Mouse (Mus musculus): ENCODE results near the gene Sox4. TPM values are rescaled to one million over a fixed set of nuclear protein-coding genes. Genes with fewer than 3 reads are reported as not detected.

Gene Sox4
- 10 to 100 TPM in 1 of 26 experiments, 1 to 10 TPM in 2, under 1 TPM in 12, not detected in 11; 0.13 to 11.6 (median 0.26) TPM for total RNA-seq (2018; cell fraction: chromatin; rRNA removed)
- total RNA-seq (2018; cell fraction: cytosol; rRNA removed), result 1 to 10 TPM in 11 of 26 experiments, under 1 TPM in 15; 0.11 to 3.5 (median 0.52) TPM
- total RNA-seq (2018; cell fraction: nucleus; rRNA removed), result 1 to 10 TPM in 5 of 26 experiments, under 1 TPM in 19, not detected in 2; 0.06 to 3.1 (median 0.56) TPM
- 0.73 to 3.1 TPM (median 2.3 TPM) in 3 replicates for polyA plus RNA-seq (2018)

GRCm38 (mm10) chr13:28953581-28953991 lies at the start of gene Sox4:
Sox4 (minus strand) TSS chr13:28953713.
- Histone ChIP-seq H3K79me2 (ENCODE audit: inconsistent target) (no peaks in the 10 kb centered on the region), H3K4me3 (ENCODE audit: inconsistent target) (peak within 1 kb of the TSS; percentile 39), H3K36me3 (ENCODE audit: inconsistent target) (no peaks in the 10 kb centered on the region), H3K27ac (no peak within 1 kb of the TSS)
- 0% methylated on average over 19 of the region's 19 CpGs for WGBS (ENCODE audit: missing documents)

- Histone ChIP-seq H3K79me2 (ENCODE audit: inconsistent target) (no peaks in the 10 kb centered on the region), H3K27ac (no peak overlapping the region), H3K4me3 (ENCODE audit: inconsistent target) (no peak overlapping the region), H3K36me3 (ENCODE audit: inconsistent target) (no peaks in the 10 kb centered on the region)
- WGBS (ENCODE audit: missing documents), result 78% methylated on average over 7 of the region's 7 CpGs
These were observed 38.6 kb upstream of the Sox4 start for GRCm38 (mm10) chr13:28991899-28992664.

GRCm38 (mm10) chr13:28988751-28989703 lies 35.5 kb upstream of the Sox4 start:
- no peak overlapping the region for H3K27ac ChIP-seq
- no peaks in the 10 kb centered on the region for H3K79me2 ChIP-seq (ENCODE audit: inconsistent target)
- 59% methylated on average over 16 of the region's 16 CpGs for WGBS (ENCODE audit: missing documents)
- no peak overlapping the region for H3K4me3 ChIP-seq (ENCODE audit: inconsistent target)
- no peaks in the 10 kb centered on the region for H3K36me3 ChIP-seq (ENCODE audit: inconsistent target)

DNA sequence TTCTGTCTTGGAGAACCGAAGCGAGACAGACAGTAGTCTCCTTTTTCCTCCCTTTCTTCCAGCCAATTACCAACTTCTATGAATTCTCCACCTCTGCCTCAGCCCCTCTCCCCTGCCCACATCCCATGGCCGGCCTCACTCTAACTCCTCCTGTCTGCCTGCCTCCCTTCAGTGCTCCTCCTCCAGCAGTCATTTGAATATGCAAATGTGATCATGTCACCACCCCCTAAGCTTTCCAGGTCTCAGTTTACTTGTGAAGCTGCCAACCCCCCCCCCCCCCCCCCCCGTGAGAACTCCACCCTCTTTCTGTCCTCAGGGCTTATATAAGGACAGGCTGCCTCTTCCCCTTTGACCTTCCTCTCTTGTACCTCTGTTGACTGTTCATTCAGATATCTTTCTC lies 27.2 kb upstream of the Sox4 start:
- Histone ChIP-seq H3K27ac (no peak overlapping the region), H3K4me3 (ENCODE audit: inconsistent target) (no peak overlapping the region), H3K79me2 (ENCODE audit: inconsistent target) (no peaks in the 10 kb centered on the region), H3K36me3 (ENCODE audit: inconsistent target) (no peaks in the 10 kb centered on the region)
- WGBS (ENCODE audit: missing documents), result 88% methylated on average over 3 of the region's 4 CpGs

- no peaks in the 10 kb centered on the region for H3K36me3 ChIP-seq (ENCODE audit: inconsistent target)
- 95% methylated on average over 4 of the region's 4 CpGs for WGBS (ENCODE audit: missing documents)
- H3K79me2 ChIP-seq (ENCODE audit: inconsistent target), result no peaks in the 10 kb centered on the region
- H3K4me3 ChIP-seq (ENCODE audit: inconsistent target), result no peak overlapping the region
- H3K27ac ChIP-seq, result no peak overlapping the region
These were observed 21.5 kb upstream of the Sox4 start for GRCm38 (mm10) chr13:28975011-28975410.

- Histone ChIP-seq H3K79me2 (ENCODE audit: inconsistent target) (no peaks in the 10 kb centered on the region), H3K36me3 (ENCODE audit: inconsistent target) (no peaks in the 10 kb centered on the region), H3K27ac (no peak overlapping the region), H3K4me3 (ENCODE audit: inconsistent target) (no peak overlapping the region)
- 87% methylated on average over 5 of the region's 5 CpGs for WGBS (ENCODE audit: missing documents)
These were observed 21.1 kb upstream of the Sox4 start for GRCm38 (mm10) chr13:28974597-28974996.

GRCm38 (mm10) chr13:28960916-28961315 lies 7.4 kb upstream of the Sox4 start:
- Histone ChIP-seq H3K79me2 (ENCODE audit: inconsistent target) (no peaks in the 10 kb centered on the region), H3K27ac (no peak overlapping the region), H3K4me3 (ENCODE audit: inconsistent target) (no peak overlapping the region), H3K36me3 (ENCODE audit: inconsistent target) (no peaks in the 10 kb centered on the region)
- WGBS (ENCODE audit: missing documents), result 97% methylated on average over 8 of the region's 8 CpGs

GRCm38 (mm10) chr13:28959458-28959978 lies 6.0 kb upstream of the Sox4 start:
- no peaks in the 10 kb centered on the region for H3K79me2 ChIP-seq (ENCODE audit: inconsistent target)
- H3K4me3 ChIP-seq (ENCODE audit: inconsistent target), result no peak overlapping the region
- no peaks in the 10 kb centered on the region for H3K36me3 ChIP-seq (ENCODE audit: inconsistent target)
- H3K27ac ChIP-seq, result no peak overlapping the region
- WGBS (ENCODE audit: missing documents), result 6% methylated on average over 30 of the region's 31 CpGs

DNA sequence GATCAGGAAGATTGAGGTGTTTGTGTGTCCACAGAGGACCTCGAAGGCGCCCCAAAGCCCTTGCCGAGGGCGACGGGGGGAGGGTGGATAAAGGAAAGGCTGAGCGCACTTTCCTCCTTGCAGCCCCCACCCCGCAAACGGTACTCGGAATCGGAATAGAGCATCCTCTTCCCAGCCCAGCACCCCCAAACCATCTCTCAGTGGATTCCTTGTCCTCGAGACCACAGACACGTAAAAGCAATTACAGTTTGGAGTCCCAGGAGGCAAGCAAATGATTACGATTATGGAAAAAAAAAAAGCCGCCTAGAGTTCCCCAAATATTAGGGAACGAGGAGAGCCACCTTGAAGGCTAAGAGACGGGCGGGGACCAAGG lies 5.5 kb upstream of the Sox4 start:
- Histone ChIP-seq H3K36me3 (ENCODE audit: inconsistent target) (no peaks in the 10 kb centered on the region), H3K27ac (no peak overlapping the region), H3K79me2 (ENCODE audit: inconsistent target) (no peaks in the 10 kb centered on the region), H3K4me3 (ENCODE audit: inconsistent target) (peak overlapping the region; percentile 36)
- WGBS (ENCODE audit: missing documents), result 1% methylated on average over 17 of the region's 17 CpGs

DNA sequence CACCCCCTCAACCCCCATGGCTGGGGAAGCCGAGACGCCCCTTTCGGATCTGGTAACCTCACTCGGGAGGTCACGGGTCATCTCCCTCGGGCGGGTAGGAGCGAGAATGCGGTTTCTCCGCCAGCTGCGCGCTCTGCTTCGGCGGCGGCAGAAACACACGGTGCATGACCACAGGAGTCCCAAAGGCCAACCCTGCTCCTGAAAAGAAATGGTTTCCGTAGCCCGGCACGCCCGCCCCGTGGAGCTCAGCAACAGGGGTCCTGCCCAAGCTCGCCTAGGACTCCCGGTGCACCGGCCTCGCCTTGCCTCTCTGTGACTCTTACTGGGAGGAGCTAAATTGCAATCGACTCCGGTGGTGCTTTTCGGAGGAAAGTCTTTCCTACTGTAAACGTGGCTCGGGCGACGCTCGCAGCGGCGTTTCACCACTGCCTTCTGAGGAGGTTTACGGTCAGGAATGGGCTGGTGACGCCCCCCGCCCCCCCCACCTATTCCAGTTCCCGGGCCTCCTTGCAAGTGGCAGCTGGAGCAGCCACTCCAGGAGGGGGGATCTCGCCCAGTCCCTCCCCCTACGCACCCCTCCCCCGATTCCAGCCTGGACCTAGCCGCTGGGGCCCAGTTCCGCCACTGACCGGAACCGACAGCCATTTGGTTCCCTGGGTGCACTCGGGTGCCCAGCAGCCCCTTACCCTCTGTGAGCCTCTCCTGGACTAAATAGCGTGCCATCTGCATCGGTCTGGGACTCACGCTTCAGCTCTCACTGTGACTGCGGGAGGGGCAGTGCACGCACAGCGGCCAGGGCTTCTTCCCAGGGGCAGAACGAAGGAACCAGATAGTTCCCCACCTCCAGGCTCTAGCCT lies 4.9 kb upstream of the Sox4 start:
- Histone ChIP-seq H3K36me3 (ENCODE audit: inconsistent target) (no peaks in the 10 kb centered on the region), H3K79me2 (ENCODE audit: inconsistent target) (no peaks in the 10 kb centered on the region), H3K4me3 (ENCODE audit: inconsistent target) (peak overlapping the region; percentile 36), H3K27ac (no peak overlapping the region)
- WGBS (ENCODE audit: missing documents), result 1% methylated on average over 54 of the region's 54 CpGs

DNA sequence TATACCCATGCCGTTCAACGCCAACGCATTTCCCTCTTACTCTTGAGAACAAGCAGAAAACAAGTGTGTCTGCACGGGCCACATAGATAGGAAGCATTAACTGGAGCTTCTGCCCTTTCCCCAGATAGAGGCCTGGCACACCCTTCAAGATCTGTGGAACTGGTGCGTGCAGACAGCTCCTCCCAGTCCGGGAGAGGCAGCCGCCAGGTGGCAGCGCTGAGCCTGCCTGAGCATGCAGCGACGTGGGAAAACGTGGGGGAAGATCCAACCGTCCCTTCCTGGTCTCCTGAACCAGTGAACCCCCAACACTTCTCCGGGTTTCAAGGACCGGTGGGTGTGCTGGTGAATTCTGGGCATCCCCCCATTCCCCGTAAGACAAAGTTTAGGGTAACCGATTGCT lies 4.3 kb upstream of the Sox4 start:
- Histone ChIP-seq H3K27ac (no peak overlapping the region), H3K4me3 (ENCODE audit: inconsistent target) (peak overlapping the region; percentile 36), H3K36me3 (ENCODE audit: inconsistent target) (no peaks in the 10 kb centered on the region), H3K79me2 (ENCODE audit: inconsistent target) (no peaks in the 10 kb centered on the region)
- 3% methylated on average over 16 of the region's 16 CpGs for WGBS (ENCODE audit: missing documents)

- Histone ChIP-seq H3K79me2 (ENCODE audit: inconsistent target) (no peaks in the 10 kb centered on the region), H3K27ac (no peak overlapping the region), H3K36me3 (ENCODE audit: inconsistent target) (no peaks in the 10 kb centered on the region), H3K4me3 (ENCODE audit: inconsistent target) (peak overlapping the region; percentile 39)
- WGBS (ENCODE audit: missing documents), result under 1% methylated on average over 96 of the region's 98 CpGs
These were observed 639 bp downstream of the Sox4 start for GRCm38 (mm10) chr13:28952576-28953571.

Measured in macrophage (primary cell).